Mouse (Mus musculus) neural tube, embryonic 10.5 days (tissue): ENCODE measurements at regions not wholly inside any gene's neighbourhood (a gene's known extent, or its start where the extent isn't known, plus 50 kb on each side); places are given as distances from the start of the nearest gene placed in this dataset.

ENCODE experiments used
- DNase-seq: peaks from one replicate; pipeline ENCODE4 v3.0.0-alpha.2; 2017; ENCODE audit warnings: low spot score; ENCODE audit errors: extremely low spot score

- no peak for DNase-seq
Observed at GRCm38 (mm10) chr12:25355217-25355616, 258.3 kb upstream of the Id2 start.

- no peak for DNase-seq
Observed at GRCm38 (mm10) chr12:25353402-25353896, 256.5 kb upstream of the Id2 start.

- DNase-seq = no peak
Observed at GRCm38 (mm10) chr12:25352160-25352559, 255.2 kb upstream of the Id2 start.

GRCm38 (mm10) chr12:25344354-25344753, 247.4 kb upstream of the Id2 start:
- no peak for DNase-seq

- no peak for DNase-seq
Observed at GRCm38 (mm10) chr12:25338771-25339170, 241.8 kb upstream of the Id2 start.

GRCm38 (mm10) chr12:25335930-25336329, 239.0 kb upstream of the Id2 start:
- no peak for DNase-seq

GRCm38 (mm10) chr12:25335069-25335468, 238.1 kb upstream of the Id2 start:
- no peak for DNase-seq

GRCm38 (mm10) chr12:25332384-25333035, 235.6 kb upstream of the Id2 start:
- DNase-seq = no peak

- no peak for DNase-seq
Observed at GRCm38 (mm10) chr12:25330004-25330708, 233.2 kb upstream of the Id2 start.

GRCm38 (mm10) chr12:25325901-25326300, 229.0 kb upstream of the Id2 start:
- DNase-seq = no peak

- no peak for DNase-seq
Observed at GRCm38 (mm10) chr12:25323171-25323570, 226.2 kb upstream of the Id2 start.

- DNase-seq = no peak
Observed at GRCm38 (mm10) chr12:25320262-25320767, 223.4 kb upstream of the Id2 start.

GRCm38 (mm10) chr12:25319846-25320245, 222.9 kb upstream of the Id2 start:
- DNase-seq = no peak

GRCm38 (mm10) chr12:25318072-25318671, 221.2 kb upstream of the Id2 start:
- DNase-seq = no peak

- no peak for DNase-seq
Observed at GRCm38 (mm10) chr12:25315969-25316368, 219.0 kb upstream of the Id2 start.

- no peak for DNase-seq
Observed at GRCm38 (mm10) chr12:25313212-25313611, 216.3 kb upstream of the Id2 start.

GRCm38 (mm10) chr12:25312390-25312789, 215.4 kb upstream of the Id2 start:
- no peak for DNase-seq

- no peak for DNase-seq
Observed at GRCm38 (mm10) chr12:25311728-25312127, 214.8 kb upstream of the Id2 start.

GRCm38 (mm10) chr12:25310293-25310946, 213.5 kb upstream of the Id2 start:
- DNase-seq = no peak

GRCm38 (mm10) chr12:25309234-25309633, 212.3 kb upstream of the Id2 start:
- DNase-seq = no peak

- DNase-seq = no peak
Observed at GRCm38 (mm10) chr12:25305764-25306653, 209.1 kb upstream of the Id2 start.
